Mouse (Mus musculus): ENCODE data around the gene Tmem270.

- TF ChIP-seq CTCF (IDR thresholded peaks at IDR 0.05; ENCODE audit: extremely low read depth, insufficient read depth, insufficient read length, insufficient replicate concordance) (no peak), POLR2A (IDR thresholded peaks at IDR 0.05; ENCODE audit: low read depth, low read length) (no peak)
Observed at GRCm38 (mm10) chr5:134911901-134912300, 5.4 kb upstream of the Tmem270 start.
